Mouse (Mus musculus): ENCODE results near the gene Try5. TPM values are rescaled to one million over a fixed set of nuclear protein-coding genes. Genes with fewer than 3 reads are reported as not detected.
A peak's percentile ranks its signal among the peaks of the same experiment; 100 is the strongest.
"Not testable (repeated sequence)": the region's sequence is repeated elsewhere in the genome, so short reads cannot be mapped to it uniquely, and the experiment has no call there.

Try5 gene
- total RNA-seq (2014; rRNA removed) (0.49 TPM in 1 of 2 replicates, not detected in the other), polyA plus RNA-seq (2015; fragmentation: Nextera tagmentation; extraction: Ambion mirVana) (0.22 and 0.26 TPM in 2 replicates)

- not testable (repeated sequence) for H3K4me1 ChIP-seq (ENCODE audit: insufficient read depth, low read length); H3K9me3 ChIP-seq (ENCODE audit: low read length)
- WGBS, result 78% methylated on average over 3 of the region's 3 CpGs
Observed at GRCm38 (mm10) chr6:41316741-41317140, at the start of gene Try5. Gene Try5, minus strand, starts transcription at chr6:41316841.

GRCm38 (mm10) chr6:41353932-41354331 lies 37.3 kb upstream of the Try5 start, which contains the start of gene Try10:
Gene Try10, plus strand, starts transcription at chr6:41354105.
- no peak for ATAC-seq (ENCODE audit: low FRiP score)
- H3K27ac ChIP-seq (ENCODE audit: low read depth, low read length), result no peak within 1 kb of the TSS
- H3K4me3 ChIP-seq (ENCODE audit: low read depth, low read length), result no peak within 1 kb of the TSS
- H3K27me3 ChIP-seq (ENCODE audit: insufficient read depth, low read length), result no peaks in the 10 kb centered on the region
- no peaks in the 10 kb centered on the region for H3K9me3 ChIP-seq (ENCODE audit: low read length)
- WGBS, result 79% methylated on average over 2 of the region's 2 CpGs
- no peak for TF ChIP-seq CTCF (IDR thresholded peaks at IDR 0.05)
- no peak for DNase-seq (ENCODE audit: low spot score)
- H3K4me2 ChIP-seq (ENCODE audit: low read depth, low read length, poor library complexity, severe bottlenecking), result no peak within 1 kb of the TSS
- no peaks in the 10 kb centered on the region for H3K36me3 ChIP-seq (ENCODE audit: insufficient read depth, low read length)
- H3K4me1 ChIP-seq (ENCODE audit: insufficient read depth, low read length), result no peaks in the 10 kb centered on the region
- H3K9ac ChIP-seq (replicated peaks; ENCODE audit: low read length, poor library complexity, severe bottlenecking), result no peak within 1 kb of the TSS

More at GRCm38 (mm10) chr6:41316741-41317140, at the start of gene Try5:
- H3K9ac ChIP-seq (replicated peaks; ENCODE audit: low read length, poor library complexity, severe bottlenecking); H3K27ac ChIP-seq (ENCODE audit: low read depth, low read length); DNase-seq (ENCODE audit: low spot score); H3K27me3 ChIP-seq (ENCODE audit: insufficient read depth, low read length); H3K4me3 ChIP-seq (ENCODE audit: low read depth, low read length); H3K36me3 ChIP-seq (ENCODE audit: insufficient read depth, low read length); H3K4me2 ChIP-seq (ENCODE audit: low read depth, low read length, poor library complexity, severe bottlenecking); ATAC-seq (ENCODE audit: low FRiP score): not testable (repeated sequence)

- WGBS, result 97% methylated on average over 1 of the region's 1 CpGs
Observed at GRCm38 (mm10) chr6:41301969-41302368, 14.7 kb downstream of the Try5 start, which contains the start of gene Try4. Gene Try4, plus strand, starts transcription at chr6:41302269.

GRCm38 (mm10) chr6:41298255-41298654 lies 18.4 kb downstream of the Try5 start:
- Histone ChIP-seq H3K4me3 (ENCODE audit: low read depth, low read length) (no peak overlapping the region), H3K36me3 (ENCODE audit: insufficient read depth, low read length) (no peaks in the 10 kb centered on the region), H3K4me1 (ENCODE audit: insufficient read depth, low read length) (no peaks in the 10 kb centered on the region), H3K9ac (replicated peaks; ENCODE audit: low read length, poor library complexity, severe bottlenecking) (no peak overlapping the region), H3K4me2 (ENCODE audit: low read depth, low read length, poor library complexity, severe bottlenecking) (no peak overlapping the region), H3K27me3 (ENCODE audit: insufficient read depth, low read length) (no peaks in the 10 kb centered on the region), H3K9me3 (ENCODE audit: low read length) (no peaks in the 10 kb centered on the region), H3K27ac (ENCODE audit: low read depth, low read length) (no peak overlapping the region)
- WGBS, result 12% methylated on average over 1 of the region's 1 CpGs
- DNase-seq (ENCODE audit: low spot score) (no peak), ATAC-seq (ENCODE audit: low FRiP score) (no peak)
- TF ChIP-seq CTCF (IDR thresholded peaks at IDR 0.05), result no peak

More at GRCm38 (mm10) chr6:41301969-41302368, 14.7 kb downstream of the Try5 start, which contains the start of gene Try4:
- H3K27ac ChIP-seq (ENCODE audit: low read depth, low read length), result no peak within 1 kb of the TSS
- H3K9ac ChIP-seq (replicated peaks; ENCODE audit: low read length, poor library complexity, severe bottlenecking), result no peak within 1 kb of the TSS
- no peaks in the 10 kb centered on the region for H3K4me1 ChIP-seq (ENCODE audit: insufficient read depth, low read length)
- no peaks in the 10 kb centered on the region for H3K36me3 ChIP-seq (ENCODE audit: insufficient read depth, low read length)
- DNase-seq (ENCODE audit: low spot score) (no peak), ATAC-seq (ENCODE audit: low FRiP score) (no peak)
- H3K27me3 ChIP-seq (ENCODE audit: insufficient read depth, low read length), result no peaks in the 10 kb centered on the region
- no peaks in the 10 kb centered on the region for H3K9me3 ChIP-seq (ENCODE audit: low read length)
- TF ChIP-seq CTCF (IDR thresholded peaks at IDR 0.05), result no peak
- no peak within 1 kb of the TSS for H3K4me3 ChIP-seq (ENCODE audit: low read depth, low read length)
- H3K4me2 ChIP-seq (ENCODE audit: low read depth, low read length, poor library complexity, severe bottlenecking), result no peak within 1 kb of the TSS

- Histone ChIP-seq H3K9me3 (ENCODE audit: low read length) (no peaks in the 10 kb centered on the region), H3K27me3 (ENCODE audit: insufficient read depth, low read length) (no peaks in the 10 kb centered on the region), H3K9ac (replicated peaks; ENCODE audit: low read length, poor library complexity, severe bottlenecking) (no peak overlapping the region), H3K4me2 (ENCODE audit: low read depth, low read length, poor library complexity, severe bottlenecking) (no peak overlapping the region), H3K4me1 (ENCODE audit: insufficient read depth, low read length) (no peaks in the 10 kb centered on the region), H3K27ac (ENCODE audit: low read depth, low read length) (no peak overlapping the region), H3K36me3 (ENCODE audit: insufficient read depth, low read length) (no peaks in the 10 kb centered on the region), H3K4me3 (ENCODE audit: low read depth, low read length) (no peak overlapping the region)
- no peak for TF ChIP-seq CTCF (IDR thresholded peaks at IDR 0.05)
- DNase-seq (ENCODE audit: low spot score), result no peak
- no peak for ATAC-seq (ENCODE audit: low FRiP score)
- WGBS, result 85% methylated on average over 6 of the region's 6 CpGs
Observed at GRCm38 (mm10) chr6:41266140-41266539, 50.5 kb downstream of the Try5 start.

- DNase-seq (ENCODE audit: low spot score) (peak; percentile 68), ATAC-seq (ENCODE audit: low FRiP score) (no peak)
- 23% methylated on average over 3 of the region's 3 CpGs for WGBS
- Histone ChIP-seq H3K27me3 (ENCODE audit: insufficient read depth, low read length) (no peaks in the 10 kb centered on the region), H3K9ac (replicated peaks; ENCODE audit: low read length, poor library complexity, severe bottlenecking) (no peak overlapping the region), H3K27ac (ENCODE audit: low read depth, low read length) (no peak overlapping the region), H3K4me2 (ENCODE audit: low read depth, low read length, poor library complexity, severe bottlenecking) (no peak overlapping the region), H3K9me3 (ENCODE audit: low read length) (no peaks in the 10 kb centered on the region), H3K36me3 (ENCODE audit: insufficient read depth, low read length) (no peaks in the 10 kb centered on the region), H3K4me3 (ENCODE audit: low read depth, low read length) (no peak overlapping the region), H3K4me1 (ENCODE audit: insufficient read depth, low read length) (no peaks in the 10 kb centered on the region)
- TF ChIP-seq CTCF (IDR thresholded peaks at IDR 0.05), result peak; percentile 80
Observed at GRCm38 (mm10) chr6:41262796-41263195, 53.8 kb downstream of the Try5 start.

Other genes with a start within 250 kb of the Try5 start
- gene Try4, start 14.6 kb downstream of the Try5 start, total RNA-seq (2014; rRNA removed), result not detected in 2 replicates
- not detected in 2 replicates for gene Try4, start 14.6 kb downstream of the Try5 start, polyA plus RNA-seq (2015; fragmentation: Nextera tagmentation; extraction: Ambion mirVana)
- gene Try10, start 37.3 kb upstream of the Try5 start, total RNA-seq (2014; rRNA removed), result not detected in 2 replicates
- gene Try10, start 37.3 kb upstream of the Try5 start, polyA plus RNA-seq (2015; fragmentation: Nextera tagmentation; extraction: Ambion mirVana), result not detected in 2 replicates
- not detected in 2 replicates for gene Prss3, start 60.8 kb upstream of the Try5 start, total RNA-seq (2014; rRNA removed)
- not detected in 2 replicates for gene Prss3, start 60.8 kb upstream of the Try5 start, polyA plus RNA-seq (2015; fragmentation: Nextera tagmentation; extraction: Ambion mirVana)
- not detected in 2 replicates for gene Gm5771, start 75.5 kb upstream of the Try5 start, total RNA-seq (2014; rRNA removed)
- not detected in 2 replicates for gene Gm5771, start 75.5 kb upstream of the Try5 start, polyA plus RNA-seq (2015; fragmentation: Nextera tagmentation; extraction: Ambion mirVana)
- gene Gm10334, start 129.3 kb upstream of the Try5 start, total RNA-seq (2014; rRNA removed), result 0.52 TPM in 1 of 2 replicates, not detected in the other
- not detected in 2 replicates for gene Gm10334, start 129.3 kb upstream of the Try5 start, polyA plus RNA-seq (2015; fragmentation: Nextera tagmentation; extraction: Ambion mirVana)
- gene Prss1, start 142.1 kb upstream of the Try5 start, total RNA-seq (2014; rRNA removed), result not detected in 2 replicates
- gene Prss1, start 142.1 kb upstream of the Try5 start, polyA plus RNA-seq (2015; fragmentation: Nextera tagmentation; extraction: Ambion mirVana), result not detected in 2 replicates
- gene Prss2, start 204.9 kb upstream of the Try5 start, total RNA-seq (2014; rRNA removed), result not detected in 2 replicates
- gene Prss2, start 204.9 kb upstream of the Try5 start, polyA plus RNA-seq (2015; fragmentation: Nextera tagmentation; extraction: Ambion mirVana), result not detected in 2 replicates